ENCODE assay signal across 8 mouse cellular contexts in genomic region chr11:32454800-32455506, GRCm38 (mm10). TPM values are rescaled to one million over a fixed set of nuclear protein-coding genes. Genes with fewer than 3 reads are reported as not detected.
DNase-seq lines count a peak whose midpoint lies in the region; ATAC-seq and TF ChIP-seq lines count a peak whose summit lies in the region.

TSS of gene Ubtd2 (plus strand) at chr11:32455370.

- peak within 1 kb of the TSS; percentile 90 for H3K4me2 ChIP-seq in hindbrain, embryonic 14.5 days (replicated peaks)

- in situ Hi-C loops in Patski (cut with MboI; ENCODE audit: low pct_unique_long_range_greater_than_20kb), result loop anchor here (5.0 kb wide), 4 partner anchors 72 to 252 kb away; partner anchors contain the start of gene Sh3pxd2b

- peak within 1 kb of the TSS; percentile 97 for H3K4me3 ChIP-seq in hindbrain, embryonic 14.5 days (replicated peaks; ENCODE audit: low read length)

- DNase-seq in Patski (ENCODE audit: low read depth, low spot score), result peak; percentile 59
- peak; percentile 98 to 99 for DNase-seq in cerebellum, postnatal 14 days
- DNase-seq in frontal cortex, postnatal 25 days (ENCODE audit: low spot score in 2 of 2), result peak; percentile 92 to 94
- DNase-seq in hindbrain, embryonic 14.5 days (ENCODE audit: low spot score), result peak; percentile 95
- DNase-seq in layer of hippocampus, postnatal 36 days, result peak; percentile 97
- DNase-seq in lung, postnatal 36 days, result peak; percentile 98
- DNase-seq in retina, postnatal 1 day, result peak; percentile 97
- DNase-seq in urinary bladder, adult 18-20 months (ENCODE audit: low spot score in 2 of 2), result peak; percentile 96 to 98

- under 1% methylated on average over 81 of the region's 86 CpGs for WGBS in hindbrain, embryonic 14.5 days

- POLR2A ChIA-PET in Patski (lab: Charles Lee), result interaction anchor here (0.8 kb wide), 1 partner anchor 15 kb away, joined by 3 read pairs; no protein-coding TSS in a partner anchor

- no peak for TF ChIP-seq CTCF in Patski (IDR thresholded peaks at IDR 0.05)

- H3K4me1 ChIP-seq in hindbrain, embryonic 14.5 days (replicated peaks; ENCODE audit: control insufficient read depth, insufficient read depth, low read length), result peaks cover 25% of the 10 kb centered on the region

- peak within 1 kb of the TSS; percentile 97 for H3K27ac ChIP-seq in hindbrain, embryonic 14.5 days

- H3K9me3 ChIP-seq in hindbrain, embryonic 14.5 days (ENCODE audit: control insufficient read depth, low read length), result no peaks in the 10 kb centered on the region

- no peaks in the 10 kb centered on the region for H3K27me3 ChIP-seq in Patski
- H3K27me3 ChIP-seq in hindbrain, embryonic 14.5 days (ENCODE audit: control insufficient read depth, insufficient read depth, low read length), result no peaks in the 10 kb centered on the region

- peak within 1 kb of the TSS; percentile 92 for H3K9ac ChIP-seq in hindbrain, embryonic 14.5 days

- CTCF ChIA-PET in Patski (lab: Charles Lee), result no interaction called here

- ATAC-seq in Patski, result peak; percentile 93
- peak; percentile 99 for ATAC-seq in hindbrain, embryonic 14.5 days (ENCODE audit: low FRiP score)

- no peaks in the 10 kb centered on the region for H3K36me3 ChIP-seq in hindbrain, embryonic 14.5 days (replicated peaks; ENCODE audit: control insufficient read depth, insufficient read depth)

RNA-seq across cellular contexts. Expression of gene Ubtd2, which starts in this region (rescaled TPM):
- polyA plus RNA-seq in Patski (2021), result 22.4 TPM
- polyA plus RNA-seq in hindbrain, embryonic 14.5 days (2014; fragmentation: Nextera tagmentation; extraction: Ambion mirVana), result 53.7 and 55.9 TPM in 2 replicates
- total RNA-seq in layer of hippocampus, postnatal 36 days (2021), result 10 to 100 TPM; 34.7 to 34.9 TPM

Comparison
In these comparisons a context has a peak if more than half of its experiments do, and no peak if none do; other contexts are left out.
1. Peak in every context shown above with its lines: DNase-seq, ATAC-seq, H3K4me3 ChIP-seq and H3K27ac ChIP-seq.